Mouse (Mus musculus) cerebellum, postnatal 25 days (tissue): ENCODE measurements at regions not wholly inside any gene's neighbourhood (a gene's known extent, or its start where the extent isn't known, plus 50 kb on each side); places are given as distances from the start of the nearest gene placed in this dataset.

Experiments used
- DNase-seq, 2 experiments: peaks; one replicate each; pipeline ENCODE4 v3.0.0; 2021; ENCODE audit warnings: mixed read lengths in 2 of 2

DNA sequence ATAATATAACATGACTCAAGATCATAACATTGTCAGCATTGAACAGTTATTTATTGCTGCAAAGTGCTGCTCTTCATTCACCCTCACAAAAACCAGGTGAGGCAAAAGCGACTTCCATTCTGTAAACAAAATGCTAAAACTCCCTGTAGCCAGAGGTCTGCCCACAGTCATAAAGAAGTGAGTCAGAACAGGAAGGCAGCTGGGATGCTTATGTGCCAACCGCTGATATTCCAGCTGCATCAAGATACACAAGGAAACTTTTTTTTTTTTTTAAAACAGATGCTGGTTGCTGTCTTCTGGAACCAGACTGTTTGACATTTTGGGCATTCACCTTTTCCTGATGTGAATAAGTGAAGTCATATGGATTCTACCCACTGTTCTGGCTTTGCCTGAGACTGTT, 260.7 kb downstream of the 1700064H15Rik start:
- no peak for DNase-seq
